Mouse (Mus musculus) adrenal gland (tissue): Measurements from ENCODE around the gene Adgrd1.

ENCODE experiments used
- intact Hi-C: fragments of 180-260 bp; cut with DNase I; formaldehyde crosslinking; loops from one replicate; pipeline ENCODE4 v1.15.1; 2025

Adgrd1 gene

GRCm38 (mm10) chr5:129244392-129244791 is 147.8 kb downstream of the Adgrd1 start:
- intact Hi-C loops, result no loop called here

- intact Hi-C loops, result no loop called here
Measured at GRCm38 (mm10) chr5:129249080-129249479, 152.5 kb downstream of the Adgrd1 start.
